Mouse (Mus musculus) brain, embryonic 18.5 days (tissue): ENCODE data around the gene Klra4.
"Not testable (repeated sequence)": the region's sequence is repeated elsewhere in the genome, so short reads cannot be mapped to it uniquely, and the experiment has no call there.

Experiments
- DNase-seq: peaks from one replicate; pipeline ENCODE4 v3.0.0-alpha.2; 2012; ENCODE audit warnings: low read depth, low spot score

The Klra4 gene

DNA sequence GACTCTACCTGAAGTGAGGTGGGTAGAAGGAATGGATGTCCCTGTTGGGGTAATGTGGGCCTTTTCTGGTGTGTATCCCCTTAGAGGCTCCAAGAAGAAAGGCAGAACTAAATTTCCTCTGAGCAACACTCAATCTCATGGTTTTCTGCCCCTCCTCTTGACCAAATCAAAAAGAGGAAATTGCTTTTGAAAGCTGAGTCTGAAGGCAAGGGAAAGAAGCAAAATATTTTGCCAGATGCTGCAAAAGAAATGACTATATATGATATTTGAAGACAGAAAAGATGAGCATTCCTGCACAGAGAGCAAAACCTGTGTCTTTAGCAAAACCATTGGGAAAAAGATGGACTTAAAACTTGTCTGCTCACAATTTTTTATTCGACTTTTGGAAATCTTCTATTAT is at the start of gene Klra4:
TSS of gene Klra4 (minus strand) at position 101 of the 400 bp plus-strand sequence.
- not testable (repeated sequence) for DNase-seq

- DNase-seq, result no peak
Measured at GRCm38 (mm10) chr6:130110485-130110884, 43.4 kb upstream of the Klra4 start.

DNA sequence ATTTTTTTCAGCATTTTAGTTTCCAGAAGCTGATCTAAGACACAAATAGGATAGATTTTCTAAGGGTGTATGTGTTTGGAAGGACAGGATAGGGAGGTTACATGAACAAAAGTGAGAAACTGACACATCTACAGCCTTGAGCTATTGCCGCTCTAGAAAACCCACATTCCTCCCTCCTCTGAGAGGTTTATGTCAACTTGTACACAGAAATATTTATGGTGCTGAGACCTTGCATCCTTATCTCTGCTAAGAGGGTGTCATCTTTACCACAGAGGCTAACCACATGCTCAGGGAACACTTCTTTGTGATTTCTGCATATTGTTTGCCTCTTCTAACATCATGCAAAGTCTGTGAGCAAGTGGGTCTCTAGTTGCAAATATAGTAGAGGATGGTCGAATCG is 35.7 kb upstream of the Klra4 start:
- DNase-seq, result not testable (repeated sequence)

DNA sequence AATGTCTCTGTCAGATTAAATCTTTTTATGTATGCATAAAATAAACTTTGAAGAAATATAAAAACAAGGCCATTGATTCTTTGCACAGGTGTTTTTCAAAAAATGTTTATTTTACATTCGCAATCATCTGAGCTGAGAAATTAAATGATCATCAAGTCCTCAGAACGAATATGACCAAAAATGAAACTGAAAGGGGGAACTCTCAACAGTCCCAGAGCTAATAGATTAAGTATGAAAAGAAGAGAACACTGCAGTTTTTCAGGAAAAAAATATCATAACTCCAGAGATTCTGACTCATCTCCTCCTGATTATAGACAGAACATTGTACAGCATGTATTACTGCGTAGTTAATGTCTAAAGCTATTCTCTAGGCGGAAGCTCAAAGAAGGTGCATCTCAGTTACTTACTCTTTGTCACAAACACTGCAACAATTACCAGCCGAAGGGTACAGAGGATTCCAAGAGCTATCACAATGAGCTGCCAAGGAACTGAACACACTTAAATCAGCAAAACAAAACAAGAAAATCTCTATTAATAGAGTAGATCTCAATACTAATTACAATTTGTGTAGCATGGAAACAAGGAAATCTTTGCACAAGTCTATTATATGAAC is 25.4 kb upstream of the Klra4 start:
- DNase-seq, result no peak

- DNase-seq, result no peak
Measured at GRCm38 (mm10) chr6:130065196-130065595, 1.9 kb downstream of the Klra4 start.

DNA sequence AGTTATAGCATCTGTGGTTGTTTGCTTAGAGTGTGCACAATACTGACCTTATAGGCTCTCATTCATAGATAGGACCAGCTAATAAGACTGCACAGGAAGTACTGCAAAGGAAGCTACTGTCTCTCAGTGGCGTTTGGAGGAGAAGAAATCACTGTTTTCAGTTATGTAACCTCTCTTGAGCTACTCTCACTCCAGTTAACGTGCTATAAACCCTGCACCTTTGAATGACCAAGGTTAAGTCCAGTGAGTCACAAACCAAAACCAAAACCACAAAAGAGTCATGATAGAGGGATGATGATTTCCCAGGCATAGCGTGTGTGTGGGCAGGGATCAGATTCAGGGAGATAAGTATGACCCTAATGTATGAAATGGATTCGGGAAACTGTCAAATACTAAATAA is 31.9 kb downstream of the Klra4 start:
- not testable (repeated sequence) for DNase-seq

DNA sequence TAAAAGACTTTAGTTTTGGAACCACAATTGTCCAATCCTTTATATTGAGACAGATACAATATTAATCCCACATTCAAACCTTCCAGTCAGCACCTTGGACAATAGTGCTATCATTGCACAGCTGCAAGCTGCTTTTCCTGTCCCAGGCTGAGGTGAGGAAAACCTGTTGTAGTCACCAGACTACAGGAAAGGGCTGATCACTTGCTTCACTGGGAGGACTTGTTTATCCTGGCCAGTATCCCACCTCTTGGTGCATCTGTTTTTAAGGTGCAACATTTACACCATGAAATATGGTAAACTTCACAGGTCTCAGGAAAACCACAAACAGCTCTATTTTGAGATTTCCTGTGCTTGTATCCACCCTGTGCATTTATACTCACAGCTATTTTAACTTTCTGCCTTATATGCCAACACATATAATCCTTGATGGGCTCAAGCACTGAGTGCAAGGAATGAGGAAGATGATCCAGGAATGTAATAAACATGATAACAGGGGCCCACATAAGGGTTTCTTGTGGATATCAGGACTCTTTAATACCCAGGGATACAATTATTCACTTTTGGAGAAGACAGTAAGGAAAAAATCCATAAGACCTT is 35.5 kb downstream of the Klra4 start:
- DNase-seq, result not testable (repeated sequence)

- no peak for DNase-seq
Measured at GRCm38 (mm10) chr6:130026854-130027253, 40.2 kb downstream of the Klra4 start, which contains the start of gene Klra6. Gene Klra6 (minus strand): TSS chr6:130026954.
